Mouse (Mus musculus): Measurements from ENCODE around the gene Prl2c3.
"Not testable (repeated sequence)": the region's sequence is repeated elsewhere in the genome, so short reads cannot be mapped to it uniquely, and the experiment has no call there.

The Prl2c3 gene

DNA sequence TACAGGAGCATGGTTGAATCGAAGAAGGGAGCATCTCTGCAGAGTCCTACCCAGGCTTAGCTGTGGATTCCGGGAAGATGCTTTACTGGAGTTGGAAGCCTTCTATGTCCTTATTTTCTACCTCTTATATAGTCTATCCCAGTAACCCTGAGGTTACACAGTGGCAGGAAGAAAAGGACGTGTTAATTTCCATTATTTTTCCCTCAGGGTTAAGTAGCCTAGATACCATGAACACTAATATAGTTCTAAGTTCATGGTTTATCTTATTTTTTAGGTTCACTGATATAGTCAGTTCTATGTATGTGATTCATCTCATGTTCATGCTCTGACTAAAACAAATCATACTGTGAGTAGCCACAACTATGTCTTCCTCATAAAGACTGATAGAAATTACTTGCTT is at the start of gene Prl2c3:
Gene Prl2c3, minus strand, starts transcription at position 101 of the 400 bp plus-strand sequence.
- not testable (repeated sequence) for DNase-seq

DNA sequence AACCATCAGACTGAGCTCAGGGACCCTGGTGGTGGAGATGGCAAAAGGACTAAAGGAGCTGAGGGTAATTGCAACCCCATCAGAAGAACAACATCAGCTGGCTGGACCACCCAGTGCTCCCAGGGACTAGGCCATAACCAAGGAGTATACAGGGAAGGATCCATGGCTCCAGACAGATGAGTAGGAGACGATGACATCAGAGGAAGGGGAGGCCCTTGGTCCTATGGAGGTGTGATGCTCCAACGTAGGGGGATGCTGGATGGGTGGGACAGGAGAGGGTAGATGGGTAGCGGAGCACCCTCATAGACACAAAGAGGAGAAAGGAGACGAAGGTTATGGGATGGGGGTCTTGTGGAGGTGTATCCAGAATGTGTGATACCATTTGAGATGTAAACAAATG is 48.4 kb upstream of the Prl2c3 start:
- DNase-seq = not testable (repeated sequence)

DNA sequence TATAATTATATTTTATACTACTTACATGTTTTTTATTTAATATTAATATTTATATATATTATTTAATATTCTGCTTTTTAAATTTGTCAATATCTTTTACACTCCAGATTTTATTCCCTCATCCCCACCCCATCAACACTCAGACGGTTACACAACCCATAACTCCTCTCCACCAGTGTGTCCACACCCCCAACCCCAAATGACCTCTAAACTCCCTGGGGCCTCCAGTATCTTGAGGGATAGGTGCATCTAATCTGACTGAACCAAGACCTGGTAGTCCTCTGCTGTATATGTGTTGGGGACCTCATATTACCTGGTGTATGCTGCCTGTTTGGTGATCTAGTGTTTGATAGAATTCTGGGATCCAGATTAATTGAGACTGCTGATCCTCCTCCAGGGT is 44.8 kb upstream of the Prl2c3 start:
- not testable (repeated sequence) for DNase-seq

DNA sequence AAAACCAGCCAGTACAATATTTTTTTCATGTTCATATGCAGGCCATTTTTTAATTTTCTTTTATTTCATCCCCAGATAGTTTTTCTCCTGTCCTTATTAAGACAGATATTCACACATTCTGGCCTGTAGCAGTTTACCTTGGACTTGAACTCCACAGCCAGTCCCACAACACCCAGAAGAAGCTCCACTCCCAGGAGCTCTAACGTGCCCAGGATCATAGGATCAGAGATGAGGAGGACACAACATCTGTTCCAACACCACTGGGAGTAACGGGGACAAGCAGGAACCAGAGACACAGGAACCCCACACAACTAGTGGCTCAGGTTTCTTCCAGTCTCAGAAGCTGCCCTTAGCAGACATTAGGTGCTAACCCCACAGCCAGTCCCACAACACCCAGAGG is 37.7 kb upstream of the Prl2c3 start:
- DNase-seq = not testable (repeated sequence)

- no peak for DNase-seq
Observed at GRCm38 (mm10) chr13:12831769-12832168, 31.9 kb upstream of the Prl2c3 start.

DNA sequence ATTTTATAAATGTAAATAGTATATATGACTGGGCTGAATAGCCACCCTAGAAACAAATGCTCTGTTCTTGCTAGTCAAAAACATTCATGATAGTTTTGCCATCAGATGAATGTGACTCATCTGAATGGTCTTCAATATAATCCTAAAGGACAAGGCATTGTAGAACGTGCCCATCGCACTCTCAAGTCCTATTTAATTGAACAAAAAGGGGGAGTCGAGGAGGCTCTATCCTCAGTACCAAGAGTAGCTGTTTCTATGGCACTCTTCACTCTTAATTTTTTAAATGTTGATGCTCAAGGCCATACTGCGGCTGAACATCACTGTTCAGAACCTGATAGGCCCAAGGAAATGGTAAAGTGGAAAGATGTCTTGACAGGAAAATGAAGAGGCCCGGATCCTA is 29.2 kb upstream of the Prl2c3 start:
- DNase-seq = no peak

DNA sequence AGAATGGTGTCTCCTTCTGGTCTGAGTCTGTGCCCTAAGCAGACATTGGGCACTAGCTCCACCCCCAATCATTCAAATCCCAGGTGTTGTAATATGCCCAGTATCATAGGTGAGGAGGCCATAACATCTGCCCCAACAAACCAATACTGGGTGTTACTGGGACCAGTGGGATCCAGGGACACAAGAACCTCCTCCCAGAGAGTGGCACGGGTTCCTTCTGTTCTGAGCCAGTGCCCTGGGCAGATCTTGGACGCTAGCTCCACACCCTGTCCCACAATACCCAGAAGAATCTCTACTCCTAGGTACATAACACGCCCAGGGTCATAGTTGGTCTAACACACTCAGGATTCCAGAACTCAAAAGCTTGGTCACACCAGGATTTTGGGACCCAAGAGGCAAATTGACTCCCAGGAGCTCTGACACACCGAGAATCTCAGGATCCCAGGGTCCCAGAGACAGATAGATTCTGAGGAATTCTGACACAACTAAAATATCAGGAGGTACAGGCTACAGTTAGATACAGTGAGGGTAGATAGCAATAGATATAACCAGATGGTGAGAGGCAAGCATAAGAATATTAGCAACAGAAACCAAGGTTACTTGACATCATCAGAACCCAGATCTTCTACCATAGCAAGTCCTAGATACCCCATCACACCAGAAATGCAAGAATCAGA is 24.8 kb upstream of the Prl2c3 start:
- DNase-seq = not testable (repeated sequence)

DNA sequence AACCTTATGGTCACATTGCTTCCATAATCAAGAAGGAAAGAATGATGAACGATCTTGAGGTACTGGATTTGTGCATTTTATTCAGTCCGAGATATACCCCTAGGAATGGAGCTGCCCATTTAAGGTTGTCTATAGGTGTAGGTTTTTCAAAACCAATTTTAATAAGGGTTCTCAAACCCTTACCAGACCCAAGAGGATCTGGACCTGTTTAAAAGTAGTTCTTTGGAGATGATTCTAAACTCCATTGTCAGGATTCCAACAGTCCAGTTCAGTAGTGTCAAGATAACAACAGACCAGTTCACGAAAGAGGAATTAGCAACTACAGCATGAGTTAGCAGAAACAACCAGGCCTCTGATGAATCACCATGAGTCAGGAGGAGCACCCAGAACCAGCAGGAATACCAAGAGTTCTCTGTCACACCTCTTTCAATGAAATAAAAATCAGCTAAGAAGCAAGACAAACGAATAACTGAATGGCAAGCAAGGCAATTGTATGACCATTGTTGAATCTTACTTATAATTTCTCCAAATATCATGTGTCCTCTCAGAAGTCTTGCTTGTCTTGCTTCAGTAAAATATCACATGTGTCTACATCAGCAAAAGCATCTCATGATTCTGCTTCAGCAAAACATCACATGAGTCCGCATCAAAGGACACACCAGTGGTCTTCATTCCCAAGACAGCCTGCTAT is 14.0 kb upstream of the Prl2c3 start:
- not testable (repeated sequence) for DNase-seq

- no peak for DNase-seq
Observed at GRCm38 (mm10) chr13:12809591-12809990, 9.7 kb upstream of the Prl2c3 start.

DNA sequence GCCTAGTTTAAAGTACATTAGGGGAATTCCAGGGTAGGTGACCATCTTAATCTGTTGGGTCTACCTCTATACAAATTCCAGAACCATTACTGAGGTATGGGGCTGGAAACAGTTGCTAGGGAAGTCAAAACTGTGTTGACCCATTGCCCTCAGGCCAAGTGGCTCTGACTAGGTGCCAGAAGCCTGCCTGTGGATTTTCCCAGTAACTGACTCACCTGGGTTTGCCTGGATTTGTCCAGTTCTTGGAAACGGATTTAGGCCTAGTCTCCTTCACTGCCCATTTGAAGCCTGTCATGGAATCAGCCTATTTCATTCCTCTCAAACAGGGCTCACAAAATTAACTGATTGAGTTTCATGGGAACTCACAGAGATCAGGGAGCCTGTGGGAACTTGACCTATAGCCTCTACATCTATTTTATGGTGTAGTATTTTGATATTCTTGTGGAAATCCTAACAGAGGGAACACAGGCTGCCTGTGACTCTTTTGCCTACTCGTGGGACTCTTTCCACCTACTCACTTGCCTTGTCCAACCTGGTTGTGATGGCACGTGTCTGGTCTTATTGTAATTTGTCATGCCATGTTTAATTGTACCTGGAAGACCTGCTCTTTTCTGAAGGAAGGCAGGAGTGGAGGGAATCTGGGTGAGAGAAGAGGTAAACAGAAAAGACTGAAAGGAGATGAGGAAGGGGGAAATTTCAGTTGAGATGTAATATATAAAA is 9.1 kb upstream of the Prl2c3 start:
- not testable (repeated sequence) for DNase-seq

DNA sequence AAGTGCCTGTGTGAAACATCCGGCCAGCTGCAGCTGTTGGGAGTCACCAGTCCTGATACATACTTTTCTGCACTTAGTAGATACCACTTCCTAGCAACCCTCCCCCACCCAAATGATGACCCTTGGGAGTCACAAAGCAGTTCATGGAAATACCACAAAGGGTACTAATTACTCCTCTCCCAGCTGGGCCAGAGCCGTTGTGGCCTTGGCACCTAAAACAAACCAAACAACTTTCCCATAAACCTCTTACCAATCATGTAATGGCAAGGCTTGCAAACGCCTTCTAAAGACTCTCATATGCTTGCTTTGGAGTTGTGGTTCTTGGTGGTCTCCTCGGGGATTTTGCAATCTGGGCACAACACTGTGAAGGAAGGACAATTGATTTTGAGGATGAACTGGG is 6.6 kb upstream of the Prl2c3 start:
- not testable (repeated sequence) for DNase-seq

- DNase-seq = not testable (repeated sequence)
Observed at GRCm38 (mm10) chr13:12769442-12770091, 30.3 kb downstream of the Prl2c3 start.
